9 mouse cellular contexts compared by ENCODE assay signal in the genomic region with DNA sequence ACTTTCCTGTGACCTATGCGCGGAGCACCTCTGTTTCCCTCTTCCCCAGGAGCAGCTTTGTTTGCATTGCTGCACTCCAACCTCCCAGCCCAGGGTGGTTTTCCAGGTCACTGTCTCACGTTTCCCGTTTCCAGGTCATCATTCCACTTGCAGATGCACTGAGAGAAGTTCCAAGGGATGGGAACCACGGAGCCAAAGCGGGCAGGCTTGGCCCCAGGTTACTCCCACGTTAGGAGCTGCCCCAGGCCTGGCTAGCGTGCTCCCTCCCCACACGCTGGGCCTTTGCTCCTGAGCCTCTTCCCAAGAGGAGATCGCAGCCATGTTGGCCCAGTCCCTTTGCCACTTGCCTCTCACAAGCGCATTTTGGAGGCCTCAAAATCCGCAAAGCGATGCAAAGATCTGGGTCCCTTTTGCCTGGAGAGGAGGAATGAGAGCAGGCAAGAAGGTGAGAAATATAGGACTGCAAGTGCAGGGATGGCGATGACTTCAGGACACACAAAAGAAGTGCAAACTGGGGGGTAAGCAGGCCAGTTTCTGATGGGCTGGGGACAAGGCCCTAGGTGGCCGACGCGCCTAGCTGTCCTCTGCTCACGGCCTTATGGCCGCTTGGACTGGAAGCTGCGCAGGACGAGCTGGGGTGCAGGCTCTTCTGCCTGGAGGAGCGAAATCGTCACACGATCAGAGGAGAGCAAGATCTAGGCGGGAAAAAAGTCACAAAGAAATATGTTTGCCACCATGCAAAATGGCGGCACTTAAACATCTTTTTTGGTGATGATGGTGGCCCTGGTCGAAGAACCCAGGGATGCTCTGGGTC. TPM values are rescaled to one million over a fixed set of nuclear protein-coding genes. Genes with fewer than 3 reads are reported as not detected.
DNase-seq lines count a peak whose midpoint lies in the region; ATAC-seq and TF ChIP-seq lines count a peak whose summit lies in the region.
"Had no signal": no experiment of that assay in that cellular context is flagged by ENCODE, and none has a peak within 500 bp of the region (broad histone marks: within the 10 kb centered on the region; RNA-seq: fewer than 3 reads in every experiment).

No protein-coding gene starts in this region.

- H3K9me3 ChIP-seq in ES-Bruce4 (replicated peaks; ENCODE audit: control insufficient read depth, insufficient read depth, low read length, poor library complexity, severe bottlenecking) (no peaks in the 10 kb centered on the region), ES-E14 (ENCODE audit: control insufficient read depth, insufficient read depth, low read depth, low read length) (no peaks in the 10 kb centered on the region)
- H3K9me3 ChIP-seq in hindbrain, embryonic 10.5 days, result no peaks in the 10 kb centered on the region
- no peaks in the 10 kb centered on the region for H3K9me3 ChIP-seq in liver, embryonic 15.5 days (replicated peaks)

- H3K9ac ChIP-seq in ES-Bruce4 (ENCODE audit: low read depth, poor library complexity, severe bottlenecking), result peak overlapping the region; percentile 39
- H3K9ac ChIP-seq in ES-E14 (ENCODE audit: insufficient read depth, low read depth, low read length, poor library complexity, severe bottlenecking), result peak overlapping the region; percentile 29
- no peak overlapping the region for H3K9ac ChIP-seq in liver, embryonic 15.5 days

- H3K4me3 ChIP-seq in ES-Bruce4 (ENCODE audit: low read depth, low read length) (peak overlapping the region; percentile 45), ES-E14 (ENCODE audit: insufficient read depth in 1 of 2, low read depth in 1 of 2, low read length in 2 of 2, poor library complexity in 1 of 2, severe bottlenecking in 1 of 2) (peak overlapping the region; percentile 47 to 54)
- peak overlapping the region; percentile 99 for H3K4me3 ChIP-seq in hindbrain, embryonic 10.5 days
- H3K4me3 ChIP-seq in liver, embryonic 15.5 days (replicated peaks), result no peak overlapping the region

- H3K27me3 ChIP-seq in ES-Bruce4 (ENCODE audit: control insufficient read depth, insufficient read depth, low read length, poor library complexity, severe bottlenecking), result peaks cover 23% of the 10 kb centered on the region
- no peaks in the 10 kb centered on the region for H3K27me3 ChIP-seq in hindbrain, embryonic 10.5 days (ENCODE audit: insufficient read depth, poor library complexity, severe bottlenecking)
- peaks cover 90% of the 10 kb centered on the region for H3K27me3 ChIP-seq in liver, embryonic 15.5 days

- in situ Hi-C loops in ES-E14 (cut with MboI; ENCODE audit: low sequenced_read_pairs in 2 of 2, unreplicated experiment in 2 of 2), result loop anchor here in 1 of 2 experiments (5.0 to 25.0 kb wide), 3 partner anchors 567 to 1397 kb away; partner anchors contain the start of genes Ptf1a and Spag6

- peak overlapping the region; percentile 27 for H3K4me2 ChIP-seq in liver, embryonic 15.5 days

- peak; percentile 52; the same call in 1 of the 2 replicates for ATAC-seq in liver, embryonic 15.5 days (ENCODE audit: insufficient read depth)

- H3K36me3 ChIP-seq in ES-Bruce4 (ENCODE audit: control insufficient read depth, insufficient read depth, low read length, poor library complexity, severe bottlenecking) (no peaks in the 10 kb centered on the region), ES-E14 (ENCODE audit: control insufficient read depth, insufficient read depth, low read length, poor library complexity, severe bottlenecking) (no peaks in the 10 kb centered on the region)
- H3K36me3 ChIP-seq in hindbrain, embryonic 10.5 days, result 0 out of 2 replicates have a peak, but pooled peaks cover 10% of the 10 kb centered on the region
- H3K36me3 ChIP-seq in liver, embryonic 15.5 days (replicated peaks), result no peaks in the 10 kb centered on the region

- TF ChIP-seq POLR2A in ES-Bruce4 (IDR thresholded peaks at IDR 0.05; ENCODE audit: insufficient read depth, low read length), result no peak

- intact Hi-C loops in left cerebral cortex, postnatal 36 days (cut with DNase I), result no loop called here

- H3K4me1 ChIP-seq in ES-Bruce4 (ENCODE audit: control insufficient read depth, insufficient read depth, low read length), result no peaks in the 10 kb centered on the region
- H3K4me1 ChIP-seq in ES-E14 (ENCODE audit: control insufficient read depth in 2 of 2, insufficient read depth in 2 of 2, low read length in 2 of 2, poor library complexity in 1 of 2), result no peaks in the 10 kb centered on the region
- peaks cover 73% of the 10 kb centered on the region for H3K4me1 ChIP-seq in hindbrain, embryonic 10.5 days (replicated peaks)
- peaks cover 13% of the 10 kb centered on the region for H3K4me1 ChIP-seq in liver, embryonic 15.5 days (replicated peaks)

- TF ChIP-seq CTCF in ES-Bruce4 (IDR thresholded peaks at IDR 0.05; ENCODE audit: low read depth, low read length), result no peak

- WGBS in hindbrain, embryonic 10.5 days, result 2% methylated on average over 27 of the region's 27 CpGs
- 63% methylated on average over 27 of the region's 27 CpGs for WGBS in liver, embryonic 15.5 days (ENCODE audit: insufficient replicate concordance)

- H3K27ac ChIP-seq in ES-Bruce4 (ENCODE audit: insufficient read depth, low read length), result no peak overlapping the region
- peak overlapping the region; percentile 21; the same call in 1 of the 2 replicates for H3K27ac ChIP-seq in ES-E14 (ENCODE audit: insufficient read depth, low read depth, low read length, poor library complexity, severe bottlenecking)
- H3K27ac ChIP-seq in hindbrain, embryonic 10.5 days, result peak overlapping the region; percentile 100
- peak overlapping the region; percentile 64 for H3K27ac ChIP-seq in liver, embryonic 15.5 days (replicated peaks)
- H3K27ac ChIP-seq: left cerebral cortex, adult 2 months had no signal

- peak; percentile 53 for DNase-seq in ES-E14 (ENCODE audit: low read depth, low spot score)
- peak; percentile 73 for DNase-seq in hindbrain, embryonic 10.5 days (ENCODE audit: low spot score)
- DNase-seq in frontal cortex, postnatal 14 days (ENCODE audit: low spot score in 2 of 2), result no peak
- DNase-seq in left cerebral cortex, postnatal 36 days (ENCODE audit: low spot score in 2 of 2), result no peak
- DNase-seq in layer of hippocampus, adult 9-10 months (ENCODE audit: low spot score), result no peak

- TF ChIP-seq EP300 in ES-Bruce4 (IDR thresholded peaks at IDR 0.05; ENCODE audit: insufficient read depth, low read depth, low read length), result no peak

TF ChIP-seq in ES-E14, 5 proteins besides CTCF, POLR2A, EP300 and RAD21:
- TF ChIP-seq HCFC1 (IDR thresholded peaks at IDR 0.05; ENCODE audit: borderline replicate concordance, insufficient read depth, low read length) (peak; percentile 64; the same call in 1 of the 2 replicates), ZNF384 (IDR thresholded peaks at IDR 0.05; ENCODE audit: low read depth, low read length) (no peak)
TF ChIP-seq in ES-E14: peak in this region for 1.

RNA-seq across cellular contexts. Expression of gene A930004D18Rik, which starts 3.0 kb away (rescaled TPM):
- 0.31 and 0.67 TPM in 2 replicates for polyA plus RNA-seq in ES-Bruce4 (2011; ENCODE audit: insufficient read depth, insufficient read length, low read depth, missing spikeins)
- total RNA-seq in ES-E14 (2012; rRNA removed), result 1.9 and 6.2 TPM in 2 replicates
- polyA plus RNA-seq in hindbrain, embryonic 10.5 days (2016; fragmentation: Nextera tagmentation; extraction: Ambion mirVana), result 17.5 and 22.5 TPM in 2 replicates
- polyA plus RNA-seq in liver, embryonic 15.5 days (2015; fragmentation: Nextera tagmentation; extraction: Ambion mirVana), result 1.3 and 1.4 TPM in 2 replicates
- 1 to 10 TPM; 2.1 to 3.2 TPM for total RNA-seq in left cerebral cortex, postnatal 36 days (2021)

RNA-seq across cellular contexts. Expression of gene Skida1, which starts 8.3 kb away (rescaled TPM):
- 0.15 and 0.79 TPM in 2 replicates for polyA plus RNA-seq in ES-Bruce4 (2011; ENCODE audit: insufficient read depth, insufficient read length, low read depth, missing spikeins)
- 0.63 and 2.6 TPM in 2 replicates for total RNA-seq in ES-E14 (2012; rRNA removed)
- polyA plus RNA-seq in hindbrain, embryonic 10.5 days (2016; fragmentation: Nextera tagmentation; extraction: Ambion mirVana), result 19.3 and 21.9 TPM in 2 replicates
- polyA plus RNA-seq in liver, embryonic 15.5 days (2015; fragmentation: Nextera tagmentation; extraction: Ambion mirVana), result 0.37 and 0.47 TPM in 2 replicates
- 10 to 100 TPM in 1 of 2 experiments, 1 to 10 TPM in 1; 8.8 to 10.0 TPM for total RNA-seq in left cerebral cortex, postnatal 36 days (2021)

RNA-seq across cellular contexts. Expression of gene Mllt10, which starts 14.5 kb away (rescaled TPM):
- polyA plus RNA-seq in ES-Bruce4 (2011; ENCODE audit: insufficient read depth, insufficient read length, low read depth, missing spikeins), result 69.6 and 78.9 TPM in 2 replicates
- 39.7 and 40.7 TPM in 2 replicates for total RNA-seq in ES-E14 (2012; rRNA removed)
- polyA plus RNA-seq in hindbrain, embryonic 10.5 days (2016; fragmentation: Nextera tagmentation; extraction: Ambion mirVana), result 65.0 and 66.0 TPM in 2 replicates
- polyA plus RNA-seq in liver, embryonic 15.5 days (2015; fragmentation: Nextera tagmentation; extraction: Ambion mirVana), result 26.2 and 27.9 TPM in 2 replicates
- total RNA-seq in left cerebral cortex, postnatal 36 days (2021), result 10 to 100 TPM; 49.4 to 57.6 TPM

RNA-seq across cellular contexts. Expression of gene H2al2a, which starts 43.8 kb away (rescaled TPM):
- not detected in 2 replicates for polyA plus RNA-seq in ES-Bruce4 (2011; ENCODE audit: insufficient read depth, insufficient read length, low read depth, missing spikeins)
- not detected in 2 replicates for total RNA-seq in ES-E14 (2012; rRNA removed)
- polyA plus RNA-seq in hindbrain, embryonic 10.5 days (2016; fragmentation: Nextera tagmentation; extraction: Ambion mirVana), result not detected in 2 replicates
- polyA plus RNA-seq in liver, embryonic 15.5 days (2015; fragmentation: Nextera tagmentation; extraction: Ambion mirVana), result not detected in 2 replicates
- not detected for total RNA-seq in left cerebral cortex, postnatal 36 days (2021)
- total RNA-seq: left cerebral cortex, adult 2 months had no signal
- polyA plus RNA-seq: small intestine, adult 2 months had no signal

Comparison
In these comparisons a context has a peak if more than half of its experiments do, and no peak if none do; other contexts are left out.
1. DNase-seq: peak in ES-E14 (single experiment) and hindbrain, embryonic 10.5 days (single experiment); none in frontal cortex, postnatal 14 days (0 of 2), left cerebral cortex, postnatal 36 days (0 of 2) and layer of hippocampus, adult 9-10 months (single experiment).
2. RNA of gene Skida1, which starts 8.3 kb away (polyA plus RNA-seq): 19.3 to 21.9 TPM in hindbrain, embryonic 10.5 days; 0.15 to 0.79 TPM in ES-Bruce4 and 0.37 to 0.47 TPM in liver, embryonic 15.5 days; every median in the first group is over 10 times any median in the second.